Mouse (Mus musculus) common myeloid progenitor, adult 5-6 weeks (primary cell): ENCODE data around the gene Tacr2. TPM values are rescaled to one million over a fixed set of nuclear protein-coding genes. Genes with fewer than 3 reads are reported as not detected.

Source experiments
- ATAC-seq: replicated peaks from 2 replicates; pipeline ENCODE4 v1.8.0; 2016; ENCODE audit warnings: low read depth, mild to moderate bottlenecking, moderate TSS enrichment, inconsistent platforms; ENCODE audit not compliant: poor library complexity, severe bottlenecking
- total RNA-seq: library from RNA; stranded (forward); fragments of 200-1000, 187-1606 nt; gene quantifications from 2 replicates; pipeline ENCODE4 v1.2.3, GENCODE M21; 2017

Gene Tacr2
- total RNA-seq, 1 experiment from 2014 or later, result not detected

DNA sequence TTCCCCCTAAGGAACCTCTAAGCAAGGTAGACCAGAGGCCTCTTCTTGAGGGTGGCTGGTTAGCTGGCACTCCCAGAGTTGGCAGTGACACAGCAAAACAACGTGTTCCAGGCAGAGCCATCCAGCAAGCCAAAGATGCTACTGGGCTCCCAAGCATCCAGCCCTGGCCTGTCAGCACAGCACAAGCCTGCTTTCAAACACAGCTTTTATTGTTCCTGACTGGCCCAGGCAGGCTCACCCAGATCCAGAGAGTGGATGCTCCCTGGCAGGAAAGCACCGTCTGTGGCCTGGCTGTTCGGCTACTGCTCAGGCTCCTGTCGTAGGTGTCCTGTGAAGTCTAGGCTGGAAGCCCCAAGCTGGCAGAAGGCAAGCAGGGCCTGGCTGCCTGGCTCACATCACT, 41.9 kb downstream of the Tacr2 start:
- ATAC-seq, result no peak

DNA sequence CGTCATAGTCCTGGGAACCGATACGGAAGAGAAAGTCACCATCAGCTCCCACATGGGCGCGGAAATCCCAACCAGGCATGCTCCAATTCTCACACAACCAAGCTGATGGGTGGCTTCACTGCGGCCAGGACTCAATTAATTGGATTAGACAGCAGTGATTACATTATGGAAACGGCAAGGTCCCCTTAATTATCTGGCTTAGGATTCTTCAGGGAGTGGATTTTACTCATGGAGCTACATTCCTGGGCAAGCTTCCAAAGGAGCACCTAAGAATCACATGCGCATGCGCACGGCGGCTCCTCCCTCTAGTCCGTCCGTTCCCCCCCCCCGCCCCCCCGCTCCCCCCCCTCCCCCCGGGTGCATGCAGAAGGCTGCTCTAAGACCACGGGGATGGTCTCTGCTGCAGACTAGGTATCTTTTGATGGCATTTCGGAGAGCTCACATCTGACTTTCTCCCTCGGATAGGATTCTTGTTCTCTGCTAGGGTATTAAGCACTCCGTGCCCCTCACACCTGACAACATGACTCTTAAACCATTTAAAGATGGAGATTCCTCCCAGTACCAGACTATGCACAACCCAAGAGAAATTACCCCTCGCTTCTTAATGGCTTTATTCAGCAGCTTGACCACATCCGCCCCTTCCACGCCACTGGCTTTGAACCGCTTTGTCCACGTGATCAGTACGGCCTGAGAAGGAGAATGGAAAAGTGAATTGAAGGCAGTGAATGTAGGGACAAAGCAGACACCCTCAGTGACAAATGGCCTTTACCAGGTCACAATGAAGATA, 44.0 kb downstream of the Tacr2 start:
- no peak for ATAC-seq

DNA sequence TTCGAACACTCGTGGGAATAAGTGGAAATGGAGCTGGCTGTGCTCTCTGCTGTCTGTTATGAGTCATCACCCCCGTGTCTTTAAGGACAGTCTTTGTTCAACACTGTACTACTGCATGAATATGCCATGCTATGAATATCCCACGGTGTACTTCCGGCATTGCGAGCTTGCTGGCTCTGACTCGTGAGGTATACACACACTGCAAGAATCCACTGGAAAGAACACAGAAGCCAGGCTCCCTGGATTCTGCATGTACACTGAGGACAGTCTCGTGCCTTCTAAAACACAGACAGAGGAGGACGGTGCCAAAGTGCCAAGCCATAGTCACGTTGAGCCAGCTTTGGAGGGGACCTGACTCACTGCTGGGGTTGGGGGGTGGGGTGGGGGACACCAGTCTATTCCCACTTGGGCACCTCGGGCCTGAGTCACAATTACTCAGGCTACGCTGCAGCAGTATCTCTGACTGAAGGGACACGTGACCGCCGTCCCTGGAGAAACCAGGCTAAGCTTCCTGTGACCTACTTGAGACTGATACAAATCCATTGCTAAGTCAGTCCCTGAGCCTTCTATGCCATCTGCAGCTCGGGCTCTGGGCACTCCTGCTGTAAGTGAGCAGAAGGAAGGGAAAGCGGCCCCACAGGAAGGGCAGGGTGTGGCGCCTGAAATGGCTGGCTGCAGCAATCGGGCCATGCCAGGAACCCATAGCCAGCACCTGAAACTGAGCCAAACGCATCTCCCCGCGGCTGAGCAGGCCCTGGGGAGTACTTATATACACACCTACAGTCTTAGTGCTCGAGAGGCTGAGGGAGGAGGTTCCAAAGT, 48.0 kb downstream of the Tacr2 start:
- peak; percentile 61 for ATAC-seq

DNA sequence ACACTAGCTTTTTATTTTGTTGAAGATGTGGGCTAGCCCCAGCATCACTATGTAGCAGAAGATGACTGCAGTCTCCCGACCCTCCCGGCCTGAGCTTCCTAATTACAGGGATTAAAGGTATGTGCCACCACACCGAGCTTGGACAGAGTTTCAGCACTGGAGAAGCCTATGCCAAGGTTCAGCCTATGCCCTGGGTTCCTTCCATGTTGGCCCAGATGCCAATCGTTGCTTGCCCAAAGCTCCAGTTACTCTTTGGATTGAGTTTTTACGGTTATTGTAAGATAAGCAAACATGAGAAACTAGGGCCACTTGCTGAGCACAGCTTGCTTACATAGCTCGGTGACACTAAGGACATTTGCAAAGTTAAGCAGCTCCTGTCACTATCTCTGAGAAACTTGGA, 52.9 kb downstream of the Tacr2 start:
- no peak for ATAC-seq

DNA sequence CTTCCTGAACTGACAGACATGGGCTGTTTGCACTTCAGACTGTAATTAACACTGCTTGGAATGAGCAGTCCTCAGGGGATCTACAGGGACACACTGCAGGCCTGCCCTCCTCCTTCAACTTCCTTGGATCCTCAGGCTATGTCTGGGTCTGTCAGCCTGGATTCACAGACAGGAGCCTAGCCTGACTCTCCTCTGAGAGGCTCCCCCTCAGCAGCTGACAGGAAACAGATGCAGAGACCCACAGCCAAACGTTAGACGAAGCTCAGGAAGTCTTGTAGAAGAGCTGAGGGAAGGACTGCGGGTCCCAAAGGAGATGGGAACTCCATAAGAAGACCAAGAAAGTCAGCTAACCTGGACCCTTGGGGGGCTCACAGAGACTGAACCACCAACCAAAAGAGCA, 54.2 kb downstream of the Tacr2 start:
- ATAC-seq, result peak; percentile 55

DNA sequence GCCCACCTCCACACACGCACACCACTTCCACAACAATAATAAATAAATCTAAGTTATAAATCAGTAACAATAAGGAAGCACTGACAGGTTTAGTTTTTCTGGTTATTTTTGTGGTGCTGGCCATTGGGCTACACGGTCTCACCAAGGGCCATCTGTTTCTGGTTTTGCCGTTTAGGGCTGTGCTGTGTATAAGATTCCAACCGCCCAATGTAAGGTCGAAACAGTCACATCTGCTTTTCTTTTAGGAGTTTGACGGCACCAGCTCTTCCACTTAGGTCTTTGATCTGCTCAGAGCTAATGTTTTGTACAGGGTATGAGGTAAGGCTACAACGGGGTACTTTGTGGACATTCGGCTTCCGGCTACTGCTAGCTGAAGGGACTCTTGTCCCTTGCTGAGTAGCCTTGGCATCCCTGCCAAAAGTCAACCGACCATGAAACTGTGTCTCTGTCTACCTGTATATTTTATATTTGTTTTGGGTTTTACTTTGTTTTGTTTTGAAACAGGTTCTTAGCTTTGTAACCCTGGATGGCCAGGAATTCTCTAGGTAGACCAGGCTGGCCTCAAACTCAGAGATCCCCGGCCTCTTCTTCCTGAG, 56.8 kb downstream of the Tacr2 start:
- no peak for ATAC-seq

DNA sequence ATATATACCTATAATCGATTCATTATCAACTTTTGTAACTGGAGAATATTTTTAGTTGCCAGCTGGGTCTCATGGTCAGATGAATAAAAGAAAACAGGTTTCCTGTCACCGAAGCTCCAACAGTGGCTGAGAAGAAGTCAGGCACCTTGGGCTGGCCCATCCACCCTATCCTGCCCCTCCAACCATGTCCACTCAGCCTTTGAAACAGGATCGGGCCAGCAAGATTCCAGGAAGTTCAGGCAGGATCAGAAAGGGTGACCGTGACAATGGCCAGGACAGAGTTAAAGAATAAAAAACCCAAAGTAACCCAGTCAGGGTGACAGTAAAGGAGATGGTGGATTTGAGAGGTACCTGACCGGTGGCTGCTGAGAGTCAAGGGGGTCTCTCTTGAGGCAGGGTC, 57.4 kb downstream of the Tacr2 start:
- ATAC-seq, result no peak

DNA sequence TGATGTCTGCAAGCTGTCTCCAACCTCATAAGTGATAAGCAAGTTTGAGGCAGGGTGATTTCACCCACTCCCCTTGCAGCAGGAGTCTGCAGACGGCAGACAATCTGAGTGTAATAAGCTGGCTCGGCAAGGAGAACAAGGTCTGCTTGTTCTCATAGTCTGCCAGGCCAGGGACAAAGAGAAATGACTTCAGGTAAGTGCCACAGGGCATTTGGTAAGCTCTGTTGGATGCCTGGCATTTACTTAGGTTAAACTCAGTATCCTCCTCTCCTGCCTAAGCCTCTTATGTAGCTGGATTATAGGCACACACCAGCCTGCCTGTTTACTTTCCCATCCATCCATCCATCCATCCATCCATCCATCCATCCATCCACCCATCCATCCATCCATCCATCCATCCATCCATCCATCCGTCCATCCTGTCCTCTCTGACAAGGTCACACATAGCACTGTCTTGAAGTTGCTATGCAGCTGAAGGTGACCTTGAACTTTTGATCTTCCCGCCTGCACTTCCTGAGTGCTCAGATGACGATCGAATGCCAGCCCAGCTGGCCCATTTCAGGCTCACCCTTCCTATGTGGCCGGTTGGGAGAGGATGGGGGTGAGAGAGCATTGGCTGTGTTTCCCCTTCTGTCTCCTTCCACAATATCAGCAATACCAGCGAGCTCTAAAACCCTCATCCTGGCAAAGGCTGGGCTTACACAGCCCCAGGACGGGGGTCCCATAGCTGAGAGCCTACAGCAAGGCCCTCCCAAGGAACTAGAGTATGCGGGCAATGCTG, 58.2 kb downstream of the Tacr2 start:
- no peak for ATAC-seq

DNA sequence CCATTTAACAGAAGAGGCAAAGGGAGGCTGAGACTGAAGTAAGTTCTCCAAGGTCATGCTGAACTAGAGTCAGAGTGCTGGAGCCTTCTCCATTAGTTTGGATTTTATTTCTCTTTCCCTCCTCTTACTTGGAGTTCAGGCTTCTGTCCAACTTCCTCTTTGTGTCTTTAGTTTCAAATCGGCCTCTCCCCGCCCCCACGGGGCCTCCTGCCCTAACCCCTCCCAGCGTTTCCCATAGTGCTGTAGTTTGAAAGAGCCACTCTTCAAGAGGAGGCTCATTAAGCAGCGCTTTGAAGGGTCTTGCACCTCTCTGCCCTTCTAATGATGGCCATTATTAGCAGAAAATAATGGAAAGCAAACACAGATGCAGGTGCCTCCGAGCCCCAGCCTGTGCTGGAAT, 59.2 kb downstream of the Tacr2 start:
- peak; percentile 65 for ATAC-seq

DNA sequence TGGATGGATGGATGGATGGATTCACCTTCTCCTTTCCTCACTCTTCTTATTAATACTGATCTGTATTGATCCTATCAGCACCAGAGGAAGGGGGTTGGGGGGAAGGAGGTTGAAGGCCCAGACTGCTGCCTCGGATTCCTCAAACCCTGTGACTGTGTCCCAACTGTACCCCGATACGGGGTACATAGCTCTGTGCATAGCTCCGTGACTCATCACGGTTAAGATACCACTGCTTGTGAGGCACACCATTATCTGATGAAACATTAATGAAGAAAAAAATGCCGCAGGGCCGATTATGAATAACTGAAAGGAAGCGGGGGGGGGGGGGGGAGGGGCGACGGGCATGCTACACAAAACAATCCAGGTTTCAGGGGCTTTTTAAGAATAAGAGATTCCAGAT, 60.9 kb downstream of the Tacr2 start:
- peak; percentile 39 for ATAC-seq

DNA sequence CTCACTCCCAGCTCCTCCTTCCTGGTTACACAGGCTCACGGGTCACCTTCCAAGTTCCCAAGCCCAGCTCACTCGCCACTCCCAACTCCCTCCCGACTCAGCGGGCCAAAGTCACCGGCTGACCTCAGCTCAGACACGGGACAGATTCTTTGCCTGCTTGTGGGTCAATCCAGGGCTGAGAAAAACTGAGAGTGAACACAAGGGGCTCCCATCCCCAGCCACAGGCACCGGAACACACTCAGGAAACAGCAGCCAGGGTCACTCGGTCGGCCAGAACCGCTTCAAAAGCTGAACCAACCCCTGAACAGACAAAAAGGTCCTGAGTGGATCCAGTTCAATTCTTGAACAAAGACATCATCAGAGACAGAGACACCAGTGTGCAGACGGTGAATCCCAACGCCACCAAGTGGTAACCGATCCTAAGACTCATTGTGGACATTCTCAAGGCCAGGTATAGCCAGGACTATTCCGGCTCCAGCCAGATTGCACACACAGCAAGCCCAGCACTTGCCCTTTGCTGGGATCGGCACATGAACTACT, 61.7 kb downstream of the Tacr2 start:
- no peak for ATAC-seq

Other genes starting within 250 kb of the Tacr2 start
- not detected in 2 replicates for gene Neurog3, start 119.3 kb upstream of the Tacr2 start, total RNA-seq
- gene Fam241b, start 108.5 kb upstream of the Tacr2 start, total RNA-seq, result 1.1 TPM in 1 of 2 replicates, not detected in the other
- 0.32 and 3.6 TPM in 2 replicates for gene Tspan15, start 21.2 kb upstream of the Tacr2 start, total RNA-seq
- gene Hk1, start 127.5 kb downstream of the Tacr2 start, total RNA-seq, result 156 and 195 TPM in 2 replicates
- not detected in 2 replicates for gene Hkdc1, start 170.1 kb downstream of the Tacr2 start, total RNA-seq
- 0.19 and 1.0 TPM in 2 replicates for gene 4930507D05Rik, start 197.1 kb downstream of the Tacr2 start, total RNA-seq
- gene Supv3l1, start 197.3 kb downstream of the Tacr2 start, total RNA-seq, result 44.9 and 61.6 TPM in 2 replicates
- 76.1 and 81.7 TPM in 2 replicates for gene Vps26a, start 234.4 kb downstream of the Tacr2 start, total RNA-seq